Mouse (Mus musculus) forebrain, postnatal 0 days (tissue): Measurements from ENCODE around the gene Krtdap. TPM values are rescaled to one million over a fixed set of nuclear protein-coding genes. Genes with fewer than 3 reads are reported as not detected.
"Not testable (repeated sequence)": the region's sequence is repeated elsewhere in the genome, so short reads cannot be mapped to it uniquely, and the experiment has no call there.

Experiments used
- ATAC-seq: fragments of 200-750 bp; cut with Nextera tagmentation; 2 replicates; pipeline ENCODE4 v1.8.0; 2017; ENCODE audit warnings: mild to moderate bottlenecking, moderate library complexity
- DNase-seq: peaks from one replicate; pipeline ENCODE4 v3.0.0-alpha.2; 2015
- H3K27ac ChIP-seq: fragments of 300-500 bp; sonication (generic); 2 replicates; pipeline ENCODE4 v1.5.1; 2014; ENCODE audit warnings: low read depth, mild to moderate bottlenecking, antibody characterized with exemption, low read length, moderate library complexity, mixed read lengths
- H3K27me3 ChIP-seq: fragments of 300-500 bp; sonication (generic); 2 replicates; pipeline ENCODE4 v1.6.1; 2014; ENCODE audit warnings: mild to moderate bottlenecking, low read length, mixed read lengths; ENCODE audit not compliant: insufficient read depth
- H3K36me3 ChIP-seq: fragments of 300-500 bp; sonication (generic); 2 replicates; pipeline ENCODE4 v1.6.1; 2014; ENCODE audit warnings: mild to moderate bottlenecking, moderate library complexity; ENCODE audit not compliant: insufficient read depth
- H3K4me1 ChIP-seq: fragments of 300-500 bp; sonication (generic); 2 replicates; pipeline ENCODE4 v1.6.1; 2014; ENCODE audit warnings: antibody characterized with exemption; ENCODE audit not compliant: insufficient read depth
- H3K4me2 ChIP-seq: fragments of 300-500 bp; sonication (generic); 2 replicates; pipeline ENCODE4 v1.6.1; 2014; ENCODE audit warnings: low read depth, mild to moderate bottlenecking, moderate library complexity
- H3K4me3 ChIP-seq: fragments of 300-500 bp; sonication (generic); 2 replicates; pipeline ENCODE4 v1.5.1; 2014; ENCODE audit warnings: low read depth, low read length, mixed read lengths
- H3K9ac ChIP-seq: fragments of 300-500 bp; sonication (generic); 2 replicates; pipeline ENCODE4 v1.6.1; 2014; ENCODE audit warnings: mild to moderate bottlenecking
- H3K9me3 ChIP-seq: fragments of 300-500 bp; sonication (generic); 2 replicates; pipeline ENCODE4 v1.6.1; 2016; ENCODE audit warnings: low read length
- CTCF ChIP-seq: sonication (generic); IDR thresholded peaks from 2 replicates; pipeline ENCODE4 v1.5.1; 2016; ENCODE audit warnings: antibody characterized with exemption, control low read depth, low read depth
- WGBS: fragments of 180-500 bp; shearing (Covaris S2); extraction: QIAGEN DNeasy Blood & Tissue Kit; methylation state at CpG from one replicate; pipeline ENCODE4 v1.1.7; 2014; 5-methylcytosine and 5-hydroxymethylcytosine counted together
- polyA plus RNA-seq: library from polyadenylated mRNA; unstranded; fragments of >200 nt; fragmentation: Nextera tagmentation; extraction: Ambion mirVana; gene quantifications from 2 replicates; pipeline ENCODE4 v1.2.1, GENCODE M21; 2015
- total RNA-seq: library from RNA; depleted of rRNA; stranded (reverse); fragments of >200 nt; gene quantifications from 2 replicates; pipeline ENCODE4 v1.2.3, GENCODE M21; 2014; rRNA removed

Gene Krtdap
- not detected in 2 replicates for total RNA-seq
- 1.4 and 1.5 TPM in 2 replicates for polyA plus RNA-seq

DNA sequence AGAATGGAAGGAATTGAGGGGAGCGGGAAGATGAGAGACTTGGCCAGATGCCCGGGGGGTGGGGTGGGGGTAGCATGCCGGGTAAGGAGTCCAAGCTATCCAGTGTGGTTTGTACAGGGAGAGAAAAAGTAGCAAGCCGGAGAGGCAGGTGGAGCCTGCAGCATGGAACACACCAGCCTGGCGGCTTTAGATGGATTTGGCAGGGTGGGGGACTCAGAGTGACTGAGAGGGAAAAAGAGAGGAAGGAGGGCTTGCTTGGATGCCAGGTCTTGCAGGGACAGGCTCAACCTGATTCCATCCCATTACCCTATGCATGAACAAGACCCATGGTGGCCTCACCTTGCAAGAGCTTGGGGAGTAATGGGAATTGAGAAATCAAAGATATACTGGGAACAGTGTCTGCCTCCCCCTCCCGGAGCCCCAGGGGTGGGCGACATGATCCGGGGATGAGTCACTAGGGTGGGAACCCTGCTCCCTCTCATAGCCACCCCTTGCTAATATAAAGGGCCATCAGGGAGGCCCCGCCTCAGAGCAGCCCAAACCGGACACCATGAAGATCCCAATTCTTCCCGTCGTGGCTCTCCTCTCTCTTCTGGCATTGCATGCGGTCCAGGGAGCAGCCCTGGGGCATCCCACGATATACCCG lies at the start of gene Krtdap:
Gene Krtdap, plus strand, starts transcription at position 520 of the 646 bp plus-strand sequence.
- Histone ChIP-seq H3K4me3 (no peak within 1 kb of the TSS), H3K9ac (no peak within 1 kb of the TSS), H3K27ac (no peak within 1 kb of the TSS), H3K9me3 (no peaks in the 10 kb centered on the region), H3K27me3 (no peaks in the 10 kb centered on the region), H3K4me1 (no peaks in the 10 kb centered on the region), H3K36me3 (no peaks in the 10 kb centered on the region), H3K4me2 (no peak within 1 kb of the TSS)
- WGBS, result 36% methylated on average over 15 of the region's 15 CpGs
- ATAC-seq, result no peak
- DNase-seq, result no peak
- TF ChIP-seq CTCF, result no peak

DNA sequence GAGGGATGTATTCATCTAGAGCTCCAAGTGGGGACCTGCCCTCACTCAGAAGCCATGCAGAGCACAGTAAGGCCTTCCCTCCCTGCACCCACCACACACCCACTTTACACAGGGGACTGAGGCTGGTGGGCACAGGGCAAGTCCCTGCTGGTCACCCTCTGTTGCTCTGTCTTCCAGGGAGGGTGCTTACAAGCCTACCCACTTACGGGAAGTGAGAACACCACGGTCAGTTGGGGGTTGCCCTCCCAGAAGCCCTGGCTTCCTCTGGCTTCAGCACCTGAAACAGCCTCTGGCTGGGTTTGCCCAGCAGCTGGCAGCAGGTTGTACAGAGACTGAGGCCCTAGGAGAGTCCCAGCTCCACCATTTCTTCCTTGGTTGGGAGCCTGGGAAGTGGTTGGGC lies 45.1 kb upstream of the Krtdap start:
- H3K4me3 ChIP-seq, H3K4me1 ChIP-seq, H3K4me2 ChIP-seq, H3K9me3 ChIP-seq, H3K27me3 ChIP-seq, H3K9ac ChIP-seq, DNase-seq, ATAC-seq, H3K27ac ChIP-seq: not testable (repeated sequence)
- 94% methylated on average over 2 of the region's 2 CpGs for WGBS
- peaks cover 13% of the 10 kb centered on the region; the same call in 1 of the 2 replicates for H3K36me3 ChIP-seq

DNA sequence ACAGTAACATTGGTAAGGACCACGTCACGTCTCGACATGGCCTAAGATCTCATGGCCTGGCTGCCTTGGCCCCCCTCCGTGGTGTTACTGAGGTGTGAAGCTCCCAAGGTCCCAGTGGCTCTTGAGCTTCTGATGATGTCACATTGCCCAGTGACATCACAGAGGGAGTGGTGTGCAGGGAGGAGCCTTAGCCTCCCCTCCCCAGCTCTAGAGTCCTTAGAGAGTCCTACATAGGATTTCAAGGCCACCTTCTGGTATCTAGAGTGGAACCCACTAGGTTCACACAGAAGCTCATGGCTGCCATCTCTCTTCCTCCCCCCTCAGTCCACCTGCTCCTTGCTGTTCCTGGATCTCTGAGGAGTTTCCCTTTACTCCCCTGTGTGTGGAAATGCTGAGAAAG lies 44.1 kb upstream of the Krtdap start, which contains the start of gene Gapdhs:
Gene Gapdhs, minus strand, starts transcription at position 65 of the 400 bp plus-strand sequence.
- H3K36me3 ChIP-seq, H3K4me1 ChIP-seq, H3K27me3 ChIP-seq, DNase-seq, H3K9ac ChIP-seq, H3K4me3 ChIP-seq, H3K4me2 ChIP-seq, H3K27ac ChIP-seq, ATAC-seq, H3K9me3 ChIP-seq: not testable (repeated sequence)
- WGBS, result no CpG with 5 or more reads among the region's 4 CpGs

DNA sequence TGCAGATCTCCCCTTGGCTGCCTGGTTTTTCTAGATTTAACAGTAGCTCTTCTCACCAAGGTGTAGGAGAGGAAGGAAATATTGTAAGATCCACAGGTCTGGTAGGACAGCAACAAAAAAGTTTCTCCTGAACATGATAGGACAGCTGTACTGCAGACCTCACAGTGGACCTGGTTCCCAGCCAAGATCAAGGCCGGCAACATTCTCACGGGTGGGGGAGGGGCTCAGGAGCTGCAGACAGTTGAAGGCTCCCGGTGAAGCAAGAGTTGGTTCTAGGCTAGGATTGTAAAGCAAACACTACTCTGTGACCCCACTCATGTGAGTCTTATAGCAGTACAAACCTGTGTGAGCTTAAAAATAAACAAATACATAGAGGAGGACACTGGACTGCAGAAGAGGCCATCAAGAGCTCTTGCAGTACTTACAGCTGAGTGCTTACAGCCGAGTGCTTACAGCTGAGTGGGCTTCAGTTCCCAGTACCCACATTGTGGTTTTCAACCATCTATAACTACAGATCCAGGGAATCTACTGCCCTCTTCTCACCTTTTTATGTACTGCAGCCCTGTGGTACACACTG lies 43.6 kb upstream of the Krtdap start:
- Histone ChIP-seq H3K4me1 (no peaks in the 10 kb centered on the region), H3K4me2 (no peak overlapping the region), H3K4me3 (no peak overlapping the region), H3K9ac (no peak overlapping the region), H3K27ac (no peak overlapping the region), H3K9me3 (no peaks in the 10 kb centered on the region), H3K27me3 (no peaks in the 10 kb centered on the region), H3K36me3 (peaks cover 8% of the 10 kb centered on the region; the same call in 1 of the 2 replicates)
- WGBS, result 48% methylated on average over 4 of the region's 4 CpGs
- ATAC-seq (no peak), DNase-seq (peak; percentile 6)
- no peak for TF ChIP-seq CTCF

DNA sequence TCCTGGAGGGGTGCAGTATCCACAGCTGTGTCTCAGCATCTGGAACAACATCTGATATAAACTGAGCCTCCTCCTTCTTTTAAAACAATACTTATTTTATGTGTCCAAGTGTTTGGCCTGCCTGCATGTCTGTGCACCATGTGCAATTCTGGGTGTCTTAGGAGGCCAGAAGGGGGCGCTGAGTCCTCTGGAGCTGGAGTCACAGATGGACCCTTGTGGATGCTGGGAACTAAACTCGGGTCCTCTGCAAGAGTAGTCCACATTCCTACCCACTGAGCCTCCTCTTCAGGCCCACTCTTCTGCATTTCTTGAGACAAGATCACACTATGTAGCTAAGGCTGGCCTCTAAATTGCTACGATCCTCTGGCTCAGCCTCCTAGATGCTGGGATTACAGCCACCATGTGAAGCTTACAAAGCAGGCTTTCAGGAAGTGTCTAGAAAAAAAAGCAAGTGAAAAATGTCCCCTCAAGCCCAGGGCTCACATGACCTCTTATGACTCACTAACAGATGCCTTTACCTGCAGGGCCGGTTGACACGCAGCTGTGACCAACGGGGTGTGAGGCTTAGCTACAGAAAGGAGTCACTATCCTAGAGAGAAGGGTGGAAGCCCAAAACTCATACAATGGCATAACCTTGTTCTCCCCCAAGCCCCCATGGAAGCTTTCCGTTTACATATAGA lies 40.0 kb upstream of the Krtdap start:
- TF ChIP-seq CTCF, result no peak
- H3K4me1 ChIP-seq, result no peaks in the 10 kb centered on the region
- H3K4me3 ChIP-seq, result no peak overlapping the region
- no peaks in the 10 kb centered on the region; the same call in 1 of the 2 replicates for H3K36me3 ChIP-seq
- H3K9ac ChIP-seq, result no peak overlapping the region
- H3K9me3 ChIP-seq, result no peaks in the 10 kb centered on the region
- DNase-seq (no peak), ATAC-seq (no peak)
- no peak overlapping the region for H3K27ac ChIP-seq
- no peak overlapping the region for H3K4me2 ChIP-seq
- H3K27me3 ChIP-seq, result no peaks in the 10 kb centered on the region
- 88% methylated on average over 7 of the region's 7 CpGs for WGBS

DNA sequence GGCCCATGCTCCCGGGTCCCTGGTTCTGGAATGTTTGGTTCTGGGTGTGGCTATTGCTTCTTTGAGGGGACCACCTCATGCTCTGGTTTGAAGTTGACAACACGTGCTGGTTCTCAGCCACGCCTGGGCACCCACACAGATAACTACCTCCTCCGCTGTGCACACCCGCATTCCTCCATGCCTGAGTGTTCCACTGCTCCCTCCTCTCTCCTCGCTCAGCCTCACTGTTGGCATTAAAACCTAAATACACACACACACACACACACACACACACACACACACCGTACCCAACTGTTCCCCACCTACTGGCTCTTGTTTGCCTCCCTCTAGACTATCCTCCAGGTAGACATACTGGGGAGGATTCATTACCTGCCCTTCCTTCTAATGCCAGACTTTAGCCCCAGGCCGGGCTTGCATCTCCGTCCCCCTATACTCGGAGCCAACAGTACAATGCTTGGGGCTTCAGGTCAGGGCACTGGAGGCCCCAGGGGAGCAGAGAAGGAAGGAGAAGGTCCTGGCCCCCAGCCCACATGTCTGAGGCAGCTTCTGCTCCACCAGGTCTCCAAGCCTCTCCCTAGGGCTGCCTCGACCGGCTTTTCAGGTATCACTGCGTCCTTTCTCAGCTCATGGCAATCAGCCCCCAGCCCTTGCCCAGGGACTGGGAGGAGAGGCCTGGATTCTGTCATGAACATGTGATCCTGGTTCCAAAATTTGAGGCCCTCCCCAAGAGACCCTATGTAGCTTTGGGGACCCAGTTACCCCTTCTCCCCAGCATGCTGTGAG lies 37.7 kb upstream of the Krtdap start:
- WGBS, result 90% methylated on average over 13 of the region's 13 CpGs
- H3K4me3 ChIP-seq, result no peak overlapping the region
- no peak overlapping the region for H3K9ac ChIP-seq
- no peak overlapping the region for H3K27ac ChIP-seq
- no peak overlapping the region for H3K4me2 ChIP-seq
- ATAC-seq, result no peak
- no peaks in the 10 kb centered on the region for H3K4me1 ChIP-seq
- peaks cover 3% of the 10 kb centered on the region; the same call in 1 of the 2 replicates for H3K36me3 ChIP-seq
- no peak for DNase-seq
- no peaks in the 10 kb centered on the region for H3K9me3 ChIP-seq
- no peaks in the 10 kb centered on the region for H3K27me3 ChIP-seq
- no peak for TF ChIP-seq CTCF
